Mouse (Mus musculus) midbrain, embryonic 13.5 days (tissue): ENCODE data around the gene Stk33. TPM values are rescaled to one million over a fixed set of nuclear protein-coding genes. Genes with fewer than 3 reads are reported as not detected.
A peak's percentile ranks its signal among the peaks of the same experiment; 100 is the strongest.

Source experiments
- ATAC-seq: fragments of 200-750 bp; cut with Nextera tagmentation; 2 replicates; pipeline ENCODE4 v1.8.0; 2017; ENCODE audit warnings: mild to moderate bottlenecking, moderate TSS enrichment, moderate library complexity
- H3K27ac ChIP-seq: fragments of 300-500 bp; sonication (generic); 2 replicates; pipeline ENCODE4 v1.5.1; 2015; ENCODE audit warnings: inconsistent platforms, mild to moderate bottlenecking, moderate library complexity
- H3K27me3 ChIP-seq: fragments of 300-500 bp; sonication (generic); 2 replicates; pipeline ENCODE4 v1.6.1; 2015; ENCODE audit warnings: mild to moderate bottlenecking, inconsistent platforms
- H3K36me3 ChIP-seq: fragments of 300-500 bp; sonication (generic); 2 replicates; pipeline ENCODE4 v1.6.1; 2015; ENCODE audit warnings: mild to moderate bottlenecking, inconsistent platforms
- H3K4me1 ChIP-seq: fragments of 300-500 bp; sonication (generic); replicated peaks from 2 replicates; pipeline ENCODE4 v1.6.1; 2015; ENCODE audit warnings: inconsistent platforms
- H3K4me2 ChIP-seq: fragments of 300-500 bp; sonication (generic); replicated peaks from 2 replicates; pipeline ENCODE4 v1.6.1; 2015; ENCODE audit warnings: moderate library complexity, mild to moderate bottlenecking, inconsistent platforms
- H3K4me3 ChIP-seq: fragments of 300-500 bp; sonication (generic); replicated peaks from 2 replicates; pipeline ENCODE4 v1.5.1; 2015; ENCODE audit warnings: mild to moderate bottlenecking, inconsistent platforms
- H3K9ac ChIP-seq: fragments of 300-500 bp; sonication (generic); replicated peaks from 2 replicates; pipeline ENCODE4 v1.6.1; 2015; ENCODE audit warnings: mild to moderate bottlenecking, inconsistent platforms
- H3K9me3 ChIP-seq: fragments of 300-500 bp; sonication (generic); 2 replicates; pipeline ENCODE4 v1.6.1; 2016; ENCODE audit warnings: mild to moderate bottlenecking, inconsistent platforms
- WGBS: fragments of 180-500 bp; shearing (Covaris S2); methylation state at CpG from one replicate; pipeline ENCODE4 v1.1.7; 2015; 5-methylcytosine and 5-hydroxymethylcytosine counted together
- polyA plus RNA-seq: library from polyadenylated mRNA; unstranded; fragments of >200 nt; fragmentation: Nextera tagmentation; extraction: Ambion mirVana; gene quantifications from 2 replicates; pipeline ENCODE4 v1.2.1, GENCODE M21; 2015

The Stk33 gene
- polyA plus RNA-seq, 1 experiment from 2014 or later = 17.3 TPM

- H3K36me3 ChIP-seq = no peaks in the 10 kb centered on the region
- no peaks in the 10 kb centered on the region for H3K4me1 ChIP-seq
- H3K27ac ChIP-seq = no peak overlapping the region
- no peak overlapping the region for H3K9ac ChIP-seq
- ATAC-seq = no peak
- no peaks in the 10 kb centered on the region for H3K9me3 ChIP-seq
- H3K27me3 ChIP-seq = no peaks in the 10 kb centered on the region
- WGBS = 90% methylated on average over 8 of the region's 8 CpGs
- H3K4me2 ChIP-seq = no peak overlapping the region
- no peak overlapping the region for H3K4me3 ChIP-seq
Observed at GRCm38 (mm10) chr7:109331722-109332121, 107.2 kb downstream of the Stk33 start.

GRCm38 (mm10) chr7:109328772-109329171 is 110.1 kb downstream of the Stk33 start:
- Histone ChIP-seq H3K9me3 (no peaks in the 10 kb centered on the region), H3K4me1 (peaks cover 6% of the 10 kb centered on the region; the same call in 1 of the 2 replicates), H3K27ac (0 out of 2 replicates have a peak overlapping the region, but pooled peaks have one; percentile 14), H3K4me2 (no peak overlapping the region), H3K9ac (no peak overlapping the region), H3K27me3 (no peaks in the 10 kb centered on the region), H3K4me3 (no peak overlapping the region), H3K36me3 (no peaks in the 10 kb centered on the region)
- ATAC-seq = no peak
- WGBS = 86% methylated on average over 3 of the region's 3 CpGs

GRCm38 (mm10) chr7:109326813-109327212 is 112.1 kb downstream of the Stk33 start:
- no peaks in the 10 kb centered on the region for H3K36me3 ChIP-seq
- WGBS = 55% methylated on average over 4 of the region's 4 CpGs
- H3K9ac ChIP-seq = no peak overlapping the region
- no peak overlapping the region for H3K4me2 ChIP-seq
- no peaks in the 10 kb centered on the region for H3K27me3 ChIP-seq
- no peaks in the 10 kb centered on the region for H3K9me3 ChIP-seq
- no peak overlapping the region for H3K4me3 ChIP-seq
- no peak overlapping the region for H3K27ac ChIP-seq
- peaks cover 6% of the 10 kb centered on the region; the same call in 1 of the 2 replicates for H3K4me1 ChIP-seq
- 0 out of 2 replicates have a peak, but pooled peaks have one; percentile 27 for ATAC-seq

- WGBS = 51% methylated on average over 3 of the region's 3 CpGs
- no peak overlapping the region for H3K27ac ChIP-seq
- ATAC-seq = no peak
- H3K4me3 ChIP-seq = no peak overlapping the region
- peaks cover 6% of the 10 kb centered on the region; the same call in 1 of the 2 replicates for H3K4me1 ChIP-seq
- no peak overlapping the region for H3K4me2 ChIP-seq
- no peak overlapping the region for H3K9ac ChIP-seq
- H3K36me3 ChIP-seq = no peaks in the 10 kb centered on the region
- no peaks in the 10 kb centered on the region for H3K27me3 ChIP-seq
- H3K9me3 ChIP-seq = no peaks in the 10 kb centered on the region
Observed at GRCm38 (mm10) chr7:109325731-109326130, 113.2 kb downstream of the Stk33 start.

GRCm38 (mm10) chr7:109325169-109325568 is 113.7 kb downstream of the Stk33 start:
- Histone ChIP-seq H3K9ac (no peak overlapping the region), H3K9me3 (no peaks in the 10 kb centered on the region), H3K4me2 (no peak overlapping the region), H3K27me3 (no peaks in the 10 kb centered on the region), H3K27ac (no peak overlapping the region), H3K4me3 (no peak overlapping the region), H3K36me3 (no peaks in the 10 kb centered on the region), H3K4me1 (peaks cover 6% of the 10 kb centered on the region; the same call in 1 of the 2 replicates)
- 75% methylated on average over 9 of the region's 9 CpGs for WGBS
- ATAC-seq = no peak

GRCm38 (mm10) chr7:109309506-109309905 is 129.4 kb downstream of the Stk33 start:
- no peak for ATAC-seq
- Histone ChIP-seq H3K9ac (no peak overlapping the region), H3K27ac (no peak overlapping the region), H3K27me3 (no peaks in the 10 kb centered on the region), H3K9me3 (no peaks in the 10 kb centered on the region), H3K4me3 (no peak overlapping the region), H3K4me1 (no peaks in the 10 kb centered on the region), H3K36me3 (no peaks in the 10 kb centered on the region), H3K4me2 (no peak overlapping the region)
- WGBS = 81% methylated on average over 2 of the region's 2 CpGs

GRCm38 (mm10) chr7:109295807-109296206 is 143.1 kb downstream of the Stk33 start:
- Histone ChIP-seq H3K4me3 (no peak overlapping the region), H3K4me2 (no peak overlapping the region), H3K27ac (no peak overlapping the region), H3K4me1 (no peaks in the 10 kb centered on the region), H3K9ac (no peak overlapping the region), H3K36me3 (no peaks in the 10 kb centered on the region), H3K27me3 (no peaks in the 10 kb centered on the region), H3K9me3 (no peaks in the 10 kb centered on the region)
- 86% methylated on average over 3 of the region's 3 CpGs for WGBS
- ATAC-seq = no peak

- Histone ChIP-seq H3K9ac (no peak overlapping the region), H3K9me3 (no peaks in the 10 kb centered on the region), H3K27me3 (no peaks in the 10 kb centered on the region), H3K36me3 (no peaks in the 10 kb centered on the region), H3K4me1 (no peaks in the 10 kb centered on the region), H3K4me2 (no peak overlapping the region), H3K4me3 (no peak overlapping the region), H3K27ac (no peak overlapping the region)
- ATAC-seq = peak; percentile 48; the same call in 1 of the 2 replicates
- WGBS = 81% methylated on average over 5 of the region's 5 CpGs
Observed at GRCm38 (mm10) chr7:109295351-109295750, 143.5 kb downstream of the Stk33 start.

- Histone ChIP-seq H3K4me3 (no peak overlapping the region), H3K9ac (no peak overlapping the region), H3K9me3 (no peaks in the 10 kb centered on the region), H3K36me3 (no peaks in the 10 kb centered on the region), H3K27ac (no peak overlapping the region), H3K27me3 (no peaks in the 10 kb centered on the region), H3K4me2 (no peak overlapping the region), H3K4me1 (no peaks in the 10 kb centered on the region)
- no peak for ATAC-seq
- 17% methylated on average over 2 of the region's 2 CpGs for WGBS
Observed at GRCm38 (mm10) chr7:109290501-109290900, 148.4 kb downstream of the Stk33 start.

GRCm38 (mm10) chr7:109289106-109289505 is 149.8 kb downstream of the Stk33 start:
- H3K4me1 ChIP-seq = no peaks in the 10 kb centered on the region
- no peaks in the 10 kb centered on the region for H3K27me3 ChIP-seq
- no peaks in the 10 kb centered on the region for H3K9me3 ChIP-seq
- no peak overlapping the region for H3K27ac ChIP-seq
- ATAC-seq = no peak
- no peaks in the 10 kb centered on the region for H3K36me3 ChIP-seq
- H3K4me3 ChIP-seq = no peak overlapping the region
- no peak overlapping the region for H3K9ac ChIP-seq
- 72% methylated on average over 6 of the region's 6 CpGs for WGBS
- no peak overlapping the region for H3K4me2 ChIP-seq

GRCm38 (mm10) chr7:109282106-109282505 is 156.8 kb downstream of the Stk33 start:
- Histone ChIP-seq H3K4me3 (no peak overlapping the region), H3K4me1 (peaks cover 4% of the 10 kb centered on the region), H3K27me3 (no peaks in the 10 kb centered on the region), H3K9me3 (no peaks in the 10 kb centered on the region), H3K27ac (no peak overlapping the region), H3K9ac (no peak overlapping the region), H3K4me2 (no peak overlapping the region), H3K36me3 (no peaks in the 10 kb centered on the region)
- 94% methylated on average over 4 of the region's 4 CpGs for WGBS
- no peak for ATAC-seq

- ATAC-seq = no peak; the same call in 1 of the 2 replicates
- H3K9ac ChIP-seq = no peak overlapping the region
- H3K9me3 ChIP-seq = no peaks in the 10 kb centered on the region
- H3K27me3 ChIP-seq = no peaks in the 10 kb centered on the region
- WGBS = 69% methylated on average over 3 of the region's 3 CpGs
- no peak overlapping the region for H3K27ac ChIP-seq
- no peak overlapping the region for H3K4me2 ChIP-seq
- H3K4me1 ChIP-seq = peaks cover 23% of the 10 kb centered on the region
- H3K4me3 ChIP-seq = no peak overlapping the region
- no peaks in the 10 kb centered on the region for H3K36me3 ChIP-seq
Observed at GRCm38 (mm10) chr7:109276622-109277021, 162.3 kb downstream of the Stk33 start.

GRCm38 (mm10) chr7:109275901-109276300 is 163.0 kb downstream of the Stk33 start:
- Histone ChIP-seq H3K9ac (no peak overlapping the region), H3K4me1 (peaks cover 23% of the 10 kb centered on the region), H3K4me3 (no peak overlapping the region), H3K27ac (no peak overlapping the region), H3K36me3 (no peaks in the 10 kb centered on the region), H3K9me3 (no peaks in the 10 kb centered on the region), H3K27me3 (no peaks in the 10 kb centered on the region), H3K4me2 (no peak overlapping the region)
- ATAC-seq = no peak
- WGBS = 88% methylated on average over 4 of the region's 4 CpGs
